ENCODE assay signal across 25 mouse cellular contexts in genomic region chr9:118950751-118951150, GRCm38 (mm10). TPM values are rescaled to one million over a fixed set of nuclear protein-coding genes. Genes with fewer than 3 reads are reported as not detected.
DNase-seq lines count a peak whose midpoint lies in the region; ATAC-seq and TF ChIP-seq lines count a peak whose summit lies in the region.
"Had no signal": no experiment of that assay in that cellular context is flagged by ENCODE, and none has a peak within 500 bp of the region (broad histone marks: within the 10 kb centered on the region; RNA-seq: fewer than 3 reads in every experiment).

No protein-coding gene starts in this region.

- H3K9ac ChIP-seq in heart, embryonic 12.5 days, result no peak overlapping the region
- H3K9ac ChIP-seq in lung, embryonic 15.5 days, result no peak overlapping the region
- H3K9ac ChIP-seq: embryonic facial prominence, embryonic 13.5 days; hindbrain, embryonic 14.5 days; liver, postnatal 0 days; stomach, embryonic 15.5 days had no signal

- peaks cover 57% of the 10 kb centered on the region for H3K4me1 ChIP-seq in heart, embryonic 12.5 days (replicated peaks)
- H3K4me1 ChIP-seq in heart, embryonic 10.5 days, result peaks cover 52% of the 10 kb centered on the region
- peaks cover 37% of the 10 kb centered on the region for H3K4me1 ChIP-seq in lung, embryonic 15.5 days
- peaks cover 19% of the 10 kb centered on the region for H3K4me1 ChIP-seq in cortical plate, adult 2 months (ENCODE audit: control insufficient read depth, insufficient read depth, low read length)
- H3K4me1 ChIP-seq in limb, embryonic 10.5 days, result peaks cover 22% of the 10 kb centered on the region

- intact Hi-C loops in left cerebral cortex, postnatal 25 days (cut with DNase I), result no loop called here

- H3K27me3 ChIP-seq in heart, embryonic 12.5 days (replicated peaks), result no peaks in the 10 kb centered on the region
- H3K27me3 ChIP-seq in heart, embryonic 10.5 days (ENCODE audit: insufficient read depth, poor library complexity, severe bottlenecking), result no peaks in the 10 kb centered on the region
- no peaks in the 10 kb centered on the region for H3K27me3 ChIP-seq in lung, embryonic 15.5 days
- no peaks in the 10 kb centered on the region for H3K27me3 ChIP-seq in limb, embryonic 10.5 days (ENCODE audit: low read depth, poor library complexity, severe bottlenecking)
- H3K27me3 ChIP-seq: embryonic facial prominence, embryonic 13.5 days; stomach, embryonic 15.5 days had no signal

- no peak for TF ChIP-seq POLR2A in cortical plate, adult 2 months (IDR thresholded peaks at IDR 0.05; ENCODE audit: extremely low read depth, insufficient read depth, low read length)

- H3K36me3 ChIP-seq in heart, embryonic 12.5 days, result peaks cover 5% of the 10 kb centered on the region
- H3K36me3 ChIP-seq in heart, embryonic 10.5 days, result 0 out of 2 replicates have a peak, but pooled peaks cover 4% of the 10 kb centered on the region
- no peaks in the 10 kb centered on the region for H3K36me3 ChIP-seq in lung, embryonic 15.5 days
- peaks cover 12% of the 10 kb centered on the region for H3K36me3 ChIP-seq in limb, embryonic 10.5 days
- H3K36me3 ChIP-seq: stomach, embryonic 15.5 days had no signal

- no peak for ATAC-seq in heart, embryonic 12.5 days (ENCODE audit: insufficient number of reproducible peaks, low FRiP score)
- no peak for ATAC-seq in lung, embryonic 15.5 days (ENCODE audit: borderline replicate concordance, extremely low read depth, low FRiP score, low TSS enrichment)
- ATAC-seq: forebrain, embryonic 14.5 days; inflammation-experienced regulatory T-cells, adult 6 months; liver, postnatal 0 days; midbrain, embryonic 16.5 days had no signal

- DNase-seq in heart, embryonic 10.5 days (ENCODE audit: low spot score), result no peak
- no peak for DNase-seq in lung, postnatal 10 days
- DNase-seq in limb, embryonic 10.5 days (ENCODE audit: low spot score), result no peak
- DNase-seq in left cerebral cortex, postnatal 25 days (ENCODE audit: low spot score in 2 of 2), result no peak
- DNase-seq: adrenal gland, postnatal 10 days; cerebellum, adult 18-20 months; cerebellum, postnatal 14 days; heart, postnatal 10 days; kidney, adult 18-20 months; kidney, postnatal 10 days; liver, postnatal 0 days; right cerebral cortex, adult 18-20 months; thymus, postnatal 36 days had no signal

- H3K4me3 ChIP-seq in heart, embryonic 12.5 days, result no peak overlapping the region
- H3K4me3 ChIP-seq in heart, embryonic 10.5 days, result no peak overlapping the region
- no peak overlapping the region for H3K4me3 ChIP-seq in lung, embryonic 15.5 days
- no peak overlapping the region for H3K4me3 ChIP-seq in cortical plate, adult 2 months (ENCODE audit: insufficient read depth, low read length)
- H3K4me3 ChIP-seq in limb, embryonic 10.5 days, result no peak overlapping the region
- H3K4me3 ChIP-seq: embryonic facial prominence, embryonic 13.5 days; erythroblast, embryonic 14.5 days; stomach, embryonic 15.5 days had no signal

- no peaks in the 10 kb centered on the region for H3K9me3 ChIP-seq in heart, embryonic 12.5 days (replicated peaks)
- H3K9me3 ChIP-seq in heart, embryonic 10.5 days, result no peaks in the 10 kb centered on the region
- H3K9me3 ChIP-seq in lung, embryonic 15.5 days, result no peaks in the 10 kb centered on the region
- no peaks in the 10 kb centered on the region for H3K9me3 ChIP-seq in limb, embryonic 10.5 days (replicated peaks)
- H3K9me3 ChIP-seq: embryonic facial prominence, embryonic 13.5 days; stomach, embryonic 15.5 days had no signal

- no peak overlapping the region for H3K4me2 ChIP-seq in heart, embryonic 12.5 days
- no peak overlapping the region for H3K4me2 ChIP-seq in lung, embryonic 15.5 days
- H3K4me2 ChIP-seq: embryonic facial prominence, embryonic 13.5 days; hindbrain, embryonic 14.5 days; liver, embryonic 11.5 days; stomach, embryonic 15.5 days had no signal

- H3K27ac ChIP-seq in heart, embryonic 12.5 days (ENCODE audit: poor library complexity, severe bottlenecking), result 0 out of 2 replicates have a peak overlapping the region, but pooled peaks have one; percentile 65
- no peak overlapping the region for H3K27ac ChIP-seq in heart, embryonic 10.5 days
- H3K27ac ChIP-seq in lung, embryonic 15.5 days, result 0 out of 2 replicates have a peak overlapping the region, but pooled peaks have one; percentile 60
- 0 out of 2 replicates have a peak overlapping the region, but pooled peaks have one; percentile 33 for H3K27ac ChIP-seq in cortical plate, adult 2 months (ENCODE audit: insufficient read depth, low read length)
- 0 out of 2 replicates have a peak overlapping the region, but pooled peaks have one; percentile 16 for H3K27ac ChIP-seq in limb, embryonic 10.5 days
- H3K27ac ChIP-seq: embryonic facial prominence, embryonic 13.5 days; hindbrain, embryonic 14.5 days; macrophage; stomach, embryonic 15.5 days had no signal

- no peak for TF ChIP-seq CTCF in cortical plate, adult 2 months (IDR thresholded peaks at IDR 0.05; ENCODE audit: extremely low read depth, insufficient read depth, low read length)

- 80% methylated on average over 2 of the region's 2 CpGs for WGBS in heart, embryonic 12.5 days
- WGBS in heart, embryonic 10.5 days, result 63% methylated on average over 2 of the region's 2 CpGs
- WGBS in lung, embryonic 15.5 days, result 83% methylated on average over 2 of the region's 2 CpGs
- 36% methylated on average over 2 of the region's 2 CpGs for WGBS in limb, embryonic 10.5 days

RNA-seq across cellular contexts. Expression of gene Ctdspl, which starts 24.5 kb away (rescaled TPM):
- polyA plus RNA-seq in heart, embryonic 12.5 days (2016; fragmentation: Nextera tagmentation; extraction: Ambion mirVana), result 7.8 and 9.7 TPM in 2 replicates
- polyA plus RNA-seq in heart, embryonic 10.5 days (2016; fragmentation: Nextera tagmentation; extraction: Ambion mirVana), result 8.8 and 10.2 TPM in 2 replicates
- 19.0 and 22.2 TPM in 2 replicates for polyA plus RNA-seq in lung, embryonic 15.5 days (2015; fragmentation: Nextera tagmentation; extraction: Ambion mirVana)
- 30.3 and 35.1 TPM in 2 replicates for polyA plus RNA-seq in cortical plate, adult 2 months (2012; rRNA removed)
- polyA plus RNA-seq in limb, embryonic 10.5 days (2016; fragmentation: Nextera tagmentation; extraction: Ambion mirVana), result 8.8 and 11.6 TPM in 2 replicates
- total RNA-seq in left cerebral cortex, postnatal 25 days (2021), result 10 to 100 TPM; 31.9 to 38.7 TPM
